Mouse (Mus musculus) cerebral cortex, adult 2 months (tissue): Measurements from ENCODE around the gene Hsd3b2.

Source experiments
- WGBS: fragments of 180-500 bp; shearing (Covaris S2); methylation state at CpG from one replicate; pipeline ENCODE4 v1.1.7; 2018; 5-methylcytosine and 5-hydroxymethylcytosine counted together

Gene Hsd3b2

DNA sequence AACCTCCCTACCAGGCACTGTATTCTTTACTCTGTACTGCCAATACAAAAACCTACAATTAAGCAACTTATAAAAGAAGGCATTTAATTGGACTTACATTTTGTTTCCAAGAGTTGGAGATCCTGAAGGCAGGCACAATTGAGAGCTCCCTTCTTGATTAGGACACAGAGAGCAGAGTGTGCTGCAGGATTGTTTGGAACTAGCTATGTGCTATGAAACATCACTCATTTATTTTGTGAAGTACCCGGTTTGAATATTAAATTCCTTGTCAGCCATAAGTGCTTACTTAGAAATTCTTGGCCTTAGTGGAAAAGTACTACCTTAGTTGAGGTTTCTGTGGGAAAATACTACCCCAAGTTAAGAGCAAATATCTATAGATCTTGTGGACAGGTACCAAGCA is at the start of gene Hsd3b2:
Gene Hsd3b2, minus strand, starts transcription at position 168 of the 400 bp plus-strand sequence.
- 73% methylated on average over 1 of the region's 1 CpGs for WGBS

DNA sequence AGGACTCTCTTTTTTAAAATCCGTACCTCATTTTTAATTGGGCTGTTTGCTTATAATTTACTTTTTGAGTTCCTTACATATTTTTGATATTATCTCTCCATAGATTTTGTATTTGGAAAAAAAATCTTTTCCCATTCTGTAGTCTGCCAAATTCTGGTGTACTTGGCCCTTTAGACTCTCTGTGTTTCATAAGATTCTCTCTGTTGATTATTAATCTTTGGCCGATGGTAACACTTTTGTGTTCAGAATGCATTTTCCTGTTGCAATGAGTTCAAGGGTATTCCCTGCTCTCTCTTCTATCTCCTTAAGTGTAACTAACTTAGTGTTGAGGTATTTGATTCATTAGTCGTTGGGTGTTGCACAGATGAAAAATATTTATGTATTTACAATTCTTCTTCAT is 32.5 kb upstream of the Hsd3b2 start:
- WGBS: 91% methylated on average over 3 of the region's 3 CpGs

DNA sequence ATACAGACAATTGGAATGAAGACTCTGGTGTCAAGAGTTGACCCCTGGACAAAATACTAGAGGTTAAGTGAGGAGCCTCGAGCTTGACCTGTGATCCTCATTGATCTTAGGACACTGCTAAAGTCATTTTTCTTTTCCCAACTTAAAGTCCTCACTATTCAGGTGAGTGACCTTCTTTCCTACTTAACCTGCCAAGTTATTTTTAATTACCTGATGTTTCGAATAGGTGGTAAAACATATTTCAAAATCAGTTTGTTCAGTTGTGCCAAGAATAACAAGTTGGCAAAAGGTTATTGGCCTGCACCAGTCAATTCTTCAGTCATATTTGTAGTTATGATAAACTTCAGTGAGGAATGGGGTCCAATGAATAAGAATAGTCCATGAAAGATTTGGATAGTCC is 27.8 kb upstream of the Hsd3b2 start:
- 69% methylated on average over 2 of the region's 2 CpGs for WGBS

DNA sequence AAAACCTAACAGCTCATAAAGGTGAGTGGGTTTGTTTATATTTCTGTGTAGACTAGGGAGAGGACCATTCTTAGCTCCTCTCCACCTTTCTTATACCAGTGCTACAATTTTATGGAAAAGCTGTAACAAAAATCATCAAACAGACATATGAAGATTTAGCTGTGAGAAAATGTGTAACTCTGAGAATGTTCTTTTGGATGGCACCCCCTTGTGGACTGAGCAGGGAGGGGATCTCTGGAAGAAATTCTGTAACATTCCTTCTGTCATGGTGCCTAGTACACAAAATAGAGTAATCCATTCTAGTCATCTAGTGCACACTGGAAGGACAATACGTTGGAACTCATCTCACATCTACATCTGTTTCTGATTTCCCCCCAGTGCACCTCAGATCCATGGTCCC is 16.7 kb upstream of the Hsd3b2 start:
- WGBS: 48% methylated on average over 1 of the region's 1 CpGs

DNA sequence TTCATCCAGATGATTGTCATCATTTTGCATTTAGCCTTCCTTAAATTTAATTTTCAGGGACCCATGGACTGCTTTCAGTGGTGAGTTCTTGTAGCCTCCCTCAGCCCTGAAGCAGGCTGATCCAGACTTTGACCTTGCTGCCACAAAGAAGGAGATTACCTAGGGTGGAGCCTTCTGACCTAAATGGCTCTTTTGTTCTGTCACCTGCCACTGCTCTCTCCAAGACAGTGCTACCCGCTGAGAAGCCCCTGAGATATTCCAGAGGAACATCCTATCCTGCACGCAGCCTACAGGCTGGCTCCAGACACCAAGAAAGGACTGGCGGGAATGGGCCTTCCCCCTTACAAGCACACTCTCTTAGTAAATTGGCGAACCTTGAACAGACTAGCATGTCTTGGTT is 10.0 kb upstream of the Hsd3b2 start:
- WGBS: 72% methylated on average over 4 of the region's 4 CpGs

DNA sequence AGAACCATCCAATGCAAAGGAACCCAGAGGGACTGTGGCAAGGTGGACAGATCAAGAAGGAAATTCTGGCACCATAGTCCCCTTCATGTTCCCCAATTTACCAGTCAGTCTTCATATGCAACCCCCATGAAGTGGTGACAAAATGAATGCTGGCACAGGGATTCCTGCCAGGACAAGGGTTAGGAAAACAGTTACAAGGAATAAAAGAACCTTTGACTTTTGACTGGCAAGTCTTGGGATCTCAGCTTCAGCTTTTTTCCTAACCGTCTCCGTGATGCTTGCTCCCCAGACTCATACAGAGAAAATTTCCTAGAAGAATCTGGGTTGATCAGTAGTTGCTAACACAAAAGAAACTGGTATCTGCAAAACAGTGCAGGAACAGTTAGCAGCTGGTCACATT is 9.4 kb upstream of the Hsd3b2 start:
- WGBS: 88% methylated on average over 2 of the region's 2 CpGs

DNA sequence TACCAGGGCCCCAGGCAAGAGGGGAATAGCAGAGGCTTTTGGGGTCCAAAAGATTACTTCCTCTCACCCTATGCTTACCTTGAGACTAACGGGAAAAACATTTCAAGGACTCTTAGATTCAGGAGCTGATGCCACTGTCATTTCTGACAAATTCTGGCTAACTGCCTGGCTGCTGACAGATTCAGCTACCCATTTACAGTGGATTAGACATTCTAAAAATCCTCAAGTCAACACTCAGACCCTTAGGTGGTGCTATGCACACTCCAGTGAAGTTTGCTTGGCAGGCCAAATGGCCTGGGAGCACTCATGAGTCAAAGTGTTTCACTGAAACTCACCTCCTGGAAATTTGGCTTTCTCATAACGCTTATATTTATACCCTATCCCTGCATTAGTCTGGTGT is 1.9 kb upstream of the Hsd3b2 start:
- 80% methylated on average over 2 of the region's 2 CpGs for WGBS

DNA sequence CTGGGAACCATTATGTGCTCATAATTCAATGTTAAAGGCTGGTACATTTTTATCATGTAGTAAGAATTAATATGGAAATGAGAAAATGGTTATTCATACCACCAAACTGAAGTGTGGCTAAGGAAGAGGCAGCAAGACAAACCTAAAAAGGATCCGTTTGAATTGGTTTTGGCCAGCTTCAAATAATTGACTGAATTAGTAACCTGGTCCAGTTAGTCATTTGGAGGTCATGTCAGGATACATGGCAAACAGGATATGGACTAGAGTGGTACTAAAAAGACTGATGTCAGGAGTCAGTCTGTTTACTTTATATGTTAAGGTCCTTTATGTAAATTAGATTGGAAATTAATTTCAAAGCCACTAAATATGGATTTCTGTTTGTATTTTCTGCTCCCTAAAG is 41.9 kb downstream of the Hsd3b2 start:
- 71% methylated on average over 1 of the region's 1 CpGs for WGBS
